Mouse (Mus musculus) cerebellum, postnatal 14 days (tissue): Measurements from ENCODE around the gene Olfm3.

ENCODE experiments used
- DNase-seq, 2 experiments: peaks; one replicate each; pipeline ENCODE4 v3.0.0; 2021; ENCODE audit warnings: mixed read lengths in 2 of 2

Olfm3 gene

DNA sequence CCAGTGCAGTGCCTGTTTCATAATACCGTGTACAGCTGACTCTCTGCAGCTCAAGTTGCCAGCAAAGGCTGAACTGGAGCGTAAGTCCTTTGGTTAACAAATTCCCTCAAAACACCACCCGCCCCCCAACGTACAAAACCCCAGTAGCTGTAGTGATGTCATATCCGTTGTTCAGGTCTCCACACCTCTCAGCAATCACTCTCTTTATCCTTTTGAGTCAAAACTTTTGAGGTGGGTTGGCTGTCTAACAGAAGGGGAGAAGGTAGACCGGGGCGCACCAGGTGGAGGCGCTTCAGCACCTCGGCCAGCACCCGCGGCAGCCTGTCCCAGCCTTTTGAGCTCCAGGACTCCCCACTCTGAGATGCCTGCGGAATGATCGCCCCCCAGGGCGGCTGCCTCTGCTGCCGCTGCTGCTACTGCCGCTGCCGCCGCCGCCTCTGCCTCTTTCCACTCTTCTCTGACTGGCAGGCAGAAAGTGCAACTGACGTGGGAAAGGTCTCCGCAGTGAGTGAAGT, at the start of gene Olfm3:
Gene Olfm3, plus strand, starts transcription at position 155 of the 515 bp plus-strand sequence.
- DNase-seq = peak; percentile 69 to 83

DNA sequence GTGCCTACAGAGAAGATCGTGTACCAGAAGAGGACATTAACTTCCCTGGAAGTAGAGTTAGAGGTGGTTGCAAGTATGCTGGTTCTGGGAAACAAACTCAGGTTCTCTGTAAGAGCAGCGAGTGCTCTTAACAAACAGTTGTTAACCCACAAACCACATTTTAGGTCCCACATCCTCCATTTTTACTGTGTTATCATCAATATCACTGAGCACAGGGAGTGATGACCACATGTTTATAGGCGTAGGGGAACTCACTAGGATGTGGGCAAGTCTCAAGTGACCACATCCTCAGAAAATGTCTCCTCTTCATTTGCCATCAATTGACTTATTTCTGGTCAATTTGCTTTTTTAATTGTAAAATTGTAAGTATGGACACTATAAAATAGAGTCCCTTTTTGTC, 14.1 kb upstream of the Olfm3 start:
- DNase-seq = no peak

DNA sequence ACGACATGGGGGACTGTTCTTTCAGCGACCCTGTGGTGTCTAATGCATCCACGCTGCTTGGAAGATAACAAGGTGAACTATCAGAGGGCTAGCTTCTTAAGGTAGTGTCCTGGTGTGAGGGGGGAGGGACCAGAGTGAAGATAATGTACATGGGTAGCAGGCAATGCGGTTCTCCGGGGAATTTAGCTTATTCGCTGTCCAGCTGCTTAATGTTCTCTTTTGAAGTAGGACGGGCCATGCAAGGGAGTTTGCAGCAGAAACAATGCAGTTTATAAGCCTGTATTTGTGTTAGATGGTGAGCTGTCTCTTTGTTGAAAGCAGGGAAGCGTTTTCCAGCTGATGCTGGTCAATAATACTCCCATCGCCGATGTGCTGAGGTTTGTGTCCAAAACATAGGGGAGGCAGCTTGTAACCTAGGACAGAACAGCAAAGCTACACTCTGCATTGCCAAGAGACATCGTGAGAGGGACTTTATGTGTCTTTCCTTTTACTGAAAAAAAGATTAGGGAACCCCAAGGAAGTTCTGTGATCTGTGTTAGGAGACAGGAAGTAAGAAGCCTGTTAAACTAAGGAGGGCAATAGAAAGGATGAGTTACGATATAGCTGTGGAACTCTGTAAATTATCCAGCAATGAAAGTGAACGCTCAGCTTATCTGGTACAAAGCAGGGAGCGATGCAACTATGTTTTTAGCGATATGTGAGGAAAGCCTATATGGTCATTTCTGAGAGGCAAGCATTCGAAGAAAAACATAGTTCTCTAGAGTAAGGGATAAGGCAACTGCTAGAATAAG, 950 bp downstream of the Olfm3 start:
- DNase-seq = peak; percentile 38 to 64

DNA sequence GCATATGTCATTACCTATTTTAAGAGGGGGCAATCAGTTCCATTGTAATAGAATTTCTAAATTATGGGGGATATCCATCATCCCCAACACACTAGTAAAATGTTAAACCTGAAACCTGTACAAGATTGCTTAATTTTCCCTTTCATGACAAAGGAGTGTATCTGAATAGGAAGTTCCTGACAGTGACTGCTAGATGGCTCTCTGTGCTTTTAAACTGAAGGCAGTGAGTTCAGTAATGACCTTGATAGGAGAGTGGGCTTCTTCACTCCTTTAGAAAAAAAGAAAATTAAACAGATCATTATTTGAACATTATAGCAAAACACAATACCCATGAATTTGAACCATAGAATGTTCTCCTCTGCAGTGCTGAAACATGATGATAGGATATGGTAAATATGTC, 3.7 kb downstream of the Olfm3 start:
- peak; percentile 19 to 51 for DNase-seq

DNA sequence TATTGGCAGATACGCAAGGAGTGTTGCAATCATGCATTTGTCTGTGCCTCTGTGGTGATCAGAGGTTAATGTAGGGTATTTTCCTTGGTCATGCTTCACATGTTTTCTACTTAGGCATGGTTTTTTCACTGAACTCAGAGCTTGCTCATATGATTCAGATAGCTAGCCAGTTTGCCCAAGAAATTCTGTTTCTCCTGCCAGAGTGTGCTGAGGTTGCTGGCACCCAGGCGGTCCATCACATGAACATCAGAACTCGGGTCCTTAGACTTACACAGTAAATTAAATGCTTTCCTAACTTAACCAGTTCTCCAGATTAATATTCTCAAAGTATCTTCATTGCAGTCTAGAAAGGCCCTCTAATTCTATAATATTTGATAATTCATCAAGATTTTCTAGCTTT, 5.0 kb downstream of the Olfm3 start:
- DNase-seq = no peak

DNA sequence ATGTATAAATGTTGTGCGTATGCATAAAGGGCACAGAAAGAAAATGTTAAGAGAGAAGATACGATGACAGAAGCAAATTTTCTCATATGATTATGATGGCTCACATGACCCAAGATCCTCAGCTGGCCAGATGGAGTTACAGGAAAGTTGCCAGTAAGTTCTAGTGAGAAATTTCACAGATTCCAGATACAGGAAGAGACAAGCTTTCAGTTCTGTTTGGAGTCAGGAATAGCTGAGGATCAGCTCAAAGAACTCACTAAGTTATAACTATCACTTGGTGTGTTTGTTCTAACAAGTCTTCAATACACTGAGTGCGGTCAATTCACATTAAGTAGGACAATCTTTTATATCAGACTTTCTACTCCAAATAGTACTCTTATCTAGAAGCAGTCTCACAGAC, 16.2 kb downstream of the Olfm3 start:
- DNase-seq = no peak

DNA sequence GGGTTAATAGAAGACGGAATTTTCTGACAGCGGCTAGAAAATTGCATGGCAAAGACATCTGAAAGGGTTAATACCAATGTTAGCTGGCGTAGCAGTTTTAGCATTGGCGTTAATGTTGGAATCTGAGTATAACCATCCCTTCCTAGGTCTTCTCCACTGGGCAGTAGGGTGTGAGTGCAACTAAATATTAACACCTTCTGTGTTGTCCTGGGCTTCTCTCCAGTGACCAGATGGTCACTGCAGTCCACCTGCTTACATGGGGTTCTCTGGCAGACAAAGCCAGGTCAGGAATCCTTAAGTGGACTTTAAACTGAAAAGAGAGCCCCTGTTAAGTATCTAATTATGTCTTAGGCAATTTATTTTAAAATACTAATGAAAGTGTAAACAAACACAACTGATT, 25.7 kb downstream of the Olfm3 start:
- DNase-seq = peak; percentile 83 to 92

DNA sequence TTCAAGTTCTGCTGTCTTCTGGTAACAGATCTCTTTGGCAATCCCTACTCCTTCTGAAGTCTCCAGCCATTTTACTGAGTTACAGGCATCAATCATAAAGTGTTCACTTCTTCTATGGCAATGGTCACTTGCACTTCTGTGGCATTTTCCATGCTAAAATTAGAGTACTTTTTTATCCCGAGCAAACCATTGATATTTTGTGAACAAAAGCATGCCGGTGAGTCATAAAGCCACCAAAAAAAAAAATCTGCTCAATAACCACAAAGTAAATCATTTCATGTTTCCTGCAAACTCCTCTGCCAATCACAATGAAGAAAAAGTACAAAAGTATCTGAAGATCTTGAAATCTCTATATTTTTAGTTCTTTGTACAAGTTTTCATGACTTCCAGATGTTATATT, 26.5 kb downstream of the Olfm3 start:
- no peak for DNase-seq

DNA sequence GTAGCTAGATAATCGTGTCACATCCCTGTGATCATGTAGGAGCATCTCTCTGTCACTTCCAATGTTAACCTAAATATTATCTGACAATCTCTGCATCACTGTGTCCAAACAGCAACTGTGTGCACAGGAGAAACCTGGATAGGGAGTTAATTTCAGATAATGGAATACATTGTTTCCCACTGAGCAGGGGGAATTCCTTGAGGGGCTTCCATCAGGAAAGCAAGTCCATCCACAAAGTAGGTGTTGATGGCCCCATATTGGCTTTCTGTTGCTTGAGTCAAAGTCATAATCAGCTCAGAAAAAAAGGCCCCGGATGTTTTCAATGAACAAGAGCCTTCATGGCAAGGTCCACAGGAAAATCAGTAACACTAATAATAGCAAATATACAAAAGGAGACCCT, 26.9 kb downstream of the Olfm3 start:
- peak in 1 of 2 experiments; percentile 61 for DNase-seq

DNA sequence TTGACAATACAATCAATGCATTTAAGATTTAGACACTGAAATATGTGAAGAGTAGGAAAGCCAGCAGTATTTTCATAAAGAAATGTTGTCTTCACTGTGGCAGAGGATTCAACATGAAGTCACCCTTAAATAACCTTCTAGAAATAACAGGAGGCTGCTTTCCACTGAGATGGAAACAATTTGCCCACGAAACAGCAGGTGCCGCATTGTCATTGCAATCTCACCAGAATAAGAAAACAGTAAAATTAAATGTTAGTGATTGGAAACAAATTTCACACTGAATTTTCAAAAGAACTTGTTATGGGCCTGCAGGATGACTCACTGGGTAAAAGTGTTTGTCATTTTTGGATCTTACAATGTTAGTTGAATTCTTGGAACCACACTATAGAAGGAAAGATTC, 29.0 kb downstream of the Olfm3 start:
- peak; percentile 15 to 46 for DNase-seq

DNA sequence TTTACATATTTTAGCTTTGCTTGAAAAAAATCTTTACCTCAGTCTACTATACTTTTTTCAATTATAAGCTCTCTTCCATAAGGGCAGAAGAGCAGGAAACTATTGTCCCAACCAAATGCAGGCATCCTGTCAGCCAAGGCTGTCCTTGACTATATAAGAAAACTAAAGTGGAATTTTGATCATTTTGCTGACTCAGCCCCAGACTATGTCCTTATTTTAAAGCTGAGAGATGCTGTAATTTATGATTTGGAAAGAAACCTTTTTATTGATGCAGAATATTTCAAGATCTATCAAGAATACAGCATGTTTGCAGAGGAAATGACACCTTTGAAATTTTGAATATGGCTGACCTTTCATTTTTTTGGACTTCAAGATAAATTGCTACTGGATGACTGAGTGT, 51.0 kb downstream of the Olfm3 start:
- DNase-seq = no peak

DNA sequence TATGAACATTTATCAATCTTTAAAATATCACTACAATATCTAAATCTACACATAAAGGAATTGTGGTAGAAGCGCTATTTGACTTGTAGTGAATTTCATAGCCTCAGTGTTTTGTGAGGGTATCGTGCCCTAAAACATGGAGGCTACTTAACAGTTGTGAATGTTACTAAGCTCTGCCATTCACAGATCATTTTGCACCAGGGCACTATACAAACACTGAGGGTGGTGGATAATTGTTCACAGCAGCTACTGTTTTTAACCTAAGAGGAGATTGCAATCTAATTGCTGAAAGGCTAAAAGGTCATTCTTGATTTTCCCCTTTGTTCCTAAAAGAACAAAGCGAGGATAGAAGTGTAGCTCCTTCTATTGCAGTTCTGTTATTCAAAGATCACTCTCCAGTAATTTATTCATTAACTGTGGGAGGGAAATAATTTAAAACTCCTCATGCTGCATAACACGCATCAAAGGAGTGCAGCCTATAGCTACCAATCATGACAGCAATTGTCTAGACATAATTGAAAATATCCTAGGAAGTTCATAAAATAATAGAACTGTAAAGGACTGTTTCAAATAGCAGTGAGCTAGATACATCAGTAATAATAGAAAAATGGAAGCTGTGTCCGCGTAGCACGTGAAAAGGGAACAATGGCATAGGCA, 55.6 kb downstream of the Olfm3 start:
- DNase-seq = no peak

DNA sequence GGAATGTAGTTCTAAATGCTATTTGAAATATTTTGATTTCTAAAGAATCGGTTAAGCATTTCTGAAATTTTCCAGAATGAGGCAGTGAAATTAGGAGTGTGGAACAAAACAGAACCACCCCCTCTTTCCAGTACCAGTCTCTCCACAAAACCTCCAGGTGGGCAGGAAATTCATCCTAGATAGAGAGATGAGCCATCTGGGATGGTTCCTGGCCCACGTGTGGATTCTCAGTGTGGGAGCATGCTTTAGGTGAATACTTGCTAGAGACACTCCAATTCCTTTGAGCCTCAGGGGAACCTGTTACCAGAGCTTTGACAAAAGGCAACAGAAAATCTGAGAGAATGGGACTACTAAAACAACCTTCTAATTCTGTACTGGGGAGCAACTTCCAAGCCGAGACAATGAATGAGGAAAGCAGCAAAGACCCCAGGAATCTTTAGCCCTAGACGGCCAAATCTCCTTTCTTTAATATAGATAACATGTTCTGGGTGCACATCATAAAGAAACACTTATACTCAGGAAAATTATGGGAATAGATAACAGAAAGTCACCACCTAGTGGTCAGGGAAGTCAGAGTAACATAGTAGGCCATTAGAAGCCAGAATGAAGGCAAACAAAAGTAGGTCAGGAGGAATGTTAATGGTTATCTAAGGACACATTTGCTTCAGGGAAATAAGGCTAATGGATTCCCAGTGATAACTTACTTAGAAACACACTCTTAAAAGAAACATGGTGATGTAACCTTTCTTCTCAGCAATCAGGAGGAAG, 58.6 kb downstream of the Olfm3 start:
- DNase-seq = peak; percentile 81 to 86

DNA sequence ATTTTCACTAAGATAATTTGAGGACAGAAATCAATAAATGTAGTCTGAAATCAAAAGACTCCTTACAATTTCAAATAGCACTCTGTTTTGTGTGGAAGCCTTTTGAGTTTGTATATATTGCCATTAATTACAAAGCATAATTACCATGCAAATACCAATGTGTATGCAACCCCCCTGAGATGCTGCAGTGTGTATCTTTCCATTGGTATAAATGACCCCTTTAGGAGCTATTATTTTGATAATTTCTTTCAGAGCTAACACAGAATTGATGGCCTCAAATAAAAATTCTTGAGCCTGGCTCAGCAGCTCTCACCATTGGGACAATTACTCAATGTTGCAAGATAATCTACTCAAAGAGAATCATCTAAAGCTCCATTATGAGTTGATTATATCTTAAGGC, 67.3 kb downstream of the Olfm3 start:
- DNase-seq = no peak

DNA sequence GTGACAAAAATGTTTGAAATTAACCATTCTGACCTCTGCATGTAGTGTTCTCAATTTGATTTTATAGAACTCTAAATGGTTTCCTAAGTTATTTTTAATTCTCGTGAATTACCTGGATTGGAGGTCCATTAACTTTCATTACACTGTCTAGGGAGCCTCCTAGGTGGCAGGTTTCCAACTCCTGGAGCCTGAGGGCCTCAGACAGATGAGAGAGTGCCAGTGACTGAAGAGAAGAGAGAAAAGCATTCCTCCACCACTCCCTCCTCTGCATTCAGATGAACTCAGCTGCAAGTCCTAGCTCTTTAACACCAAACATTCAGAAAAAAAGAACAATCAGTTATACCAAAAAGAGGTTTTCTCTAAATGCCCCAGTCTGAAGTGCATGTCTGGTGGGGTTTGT, 68.6 kb downstream of the Olfm3 start:
- peak; percentile 55 to 72 for DNase-seq

DNA sequence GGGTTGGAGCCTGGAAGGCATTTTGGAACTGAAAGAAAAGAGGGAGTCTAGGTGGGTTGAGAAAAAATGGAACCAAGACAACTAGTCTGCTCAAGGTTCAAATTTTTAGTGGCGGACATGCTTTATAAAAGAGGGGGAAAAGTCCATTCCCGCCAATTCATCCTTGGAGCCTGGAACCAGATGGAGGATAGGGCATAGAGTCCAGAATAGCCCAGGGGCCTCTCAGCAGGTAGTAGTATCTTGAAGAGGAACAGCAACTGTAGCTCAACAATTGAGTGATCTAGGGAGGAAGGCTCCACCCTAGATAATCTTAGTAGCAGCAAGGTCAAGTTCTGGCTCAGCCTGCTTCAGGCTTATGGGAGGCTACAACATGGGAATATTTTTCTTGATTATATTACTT, 87.0 kb downstream of the Olfm3 start:
- no peak for DNase-seq

DNA sequence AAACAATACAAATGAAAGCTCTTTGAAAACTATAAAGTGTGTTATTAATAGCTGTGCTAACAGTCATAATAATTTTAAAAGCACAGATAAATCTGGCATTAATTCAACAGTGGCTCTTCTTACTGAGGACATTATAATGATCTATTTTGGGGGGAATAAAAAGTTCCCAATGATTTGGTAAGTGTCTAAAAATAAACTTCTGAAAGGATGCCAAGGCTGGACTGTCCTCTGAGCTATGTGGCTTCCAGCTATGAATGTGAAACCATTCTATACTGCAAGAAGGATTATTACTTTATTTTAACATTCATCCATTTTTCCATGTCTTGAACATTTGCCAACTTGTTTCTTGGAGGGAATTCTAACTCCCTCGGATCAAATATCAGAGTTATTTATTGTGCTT, 92.1 kb downstream of the Olfm3 start:
- peak in 1 of 2 experiments; percentile 43 for DNase-seq

DNA sequence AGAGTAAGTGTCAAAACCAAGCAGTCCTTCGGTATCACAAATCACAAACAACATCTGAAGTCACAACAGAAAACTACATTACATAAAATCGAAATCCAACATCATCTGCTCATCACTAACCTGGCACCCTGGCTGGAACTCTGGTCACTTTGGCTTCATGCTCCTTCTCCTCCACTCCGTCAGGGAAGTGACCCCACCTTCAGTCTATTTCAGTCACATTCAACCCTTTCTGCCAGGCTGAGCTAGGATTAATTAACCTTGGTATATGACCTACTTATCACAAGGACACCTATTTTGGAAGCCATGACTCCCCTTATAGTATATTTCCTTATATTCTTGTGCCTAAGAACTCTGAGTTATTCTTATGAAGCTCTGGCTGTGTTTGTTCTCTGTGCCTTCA, 123.7 kb downstream of the Olfm3 start:
- peak; percentile 23 to 57 for DNase-seq

DNA sequence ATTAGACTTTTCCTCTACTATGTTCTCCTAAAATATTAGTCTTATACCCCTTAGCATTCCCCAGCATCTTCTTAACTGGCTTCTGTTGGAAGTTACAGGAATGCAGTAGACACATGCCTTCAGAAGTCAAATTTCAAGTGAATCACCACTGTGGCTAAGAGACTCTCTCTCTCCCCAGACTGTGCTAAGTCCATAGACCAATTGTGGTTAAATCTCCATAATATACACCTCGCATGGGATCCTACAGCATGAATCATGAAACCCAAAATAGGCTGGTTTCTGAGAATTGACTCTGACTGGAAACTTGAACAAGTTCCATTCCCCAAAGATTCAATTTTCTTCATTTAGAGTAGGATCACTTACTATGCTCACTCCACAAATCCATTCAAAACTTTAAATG, 124.2 kb downstream of the Olfm3 start:
- peak in 1 of 2 experiments; percentile 23 for DNase-seq

DNA sequence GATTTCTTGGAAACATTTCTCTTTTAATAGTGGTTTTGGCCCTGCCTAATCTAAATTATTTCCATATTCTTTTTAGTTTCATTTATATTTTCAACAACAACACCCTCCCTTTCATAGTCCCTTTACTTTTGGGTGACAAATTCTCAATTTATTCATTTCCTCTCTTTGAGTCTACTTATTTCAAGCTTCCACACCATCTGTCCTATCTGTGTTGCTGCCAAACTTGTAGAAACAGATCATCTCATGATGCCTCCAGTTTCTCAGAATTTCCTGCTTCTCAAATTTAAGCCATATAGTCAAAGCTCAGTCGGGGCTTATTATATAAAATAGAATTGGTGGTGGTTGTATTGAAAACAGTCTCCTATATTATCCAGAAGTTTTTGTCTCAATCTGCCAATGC, 124.7 kb downstream of the Olfm3 start:
- DNase-seq = peak; percentile 39 to 79

DNA sequence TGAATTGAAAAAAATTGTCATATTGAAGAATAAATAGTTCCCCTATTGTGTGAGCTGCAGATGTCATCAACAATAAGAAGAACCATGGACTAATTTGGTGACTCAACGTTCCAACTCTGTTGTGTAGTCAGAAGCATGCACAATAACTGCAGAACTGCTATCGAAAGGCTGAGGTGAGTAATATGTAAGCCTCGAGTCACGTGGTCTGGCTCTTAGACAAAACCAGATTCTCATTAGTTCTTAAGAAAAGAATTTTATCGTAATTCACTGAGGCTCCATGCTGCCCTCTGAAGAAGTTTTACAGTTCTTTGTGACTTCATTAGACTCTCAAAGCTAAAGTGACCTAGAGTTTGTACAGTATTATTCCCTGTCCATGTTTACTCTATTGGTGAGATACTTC, 145.2 kb downstream of the Olfm3 start:
- no peak for DNase-seq

DNA sequence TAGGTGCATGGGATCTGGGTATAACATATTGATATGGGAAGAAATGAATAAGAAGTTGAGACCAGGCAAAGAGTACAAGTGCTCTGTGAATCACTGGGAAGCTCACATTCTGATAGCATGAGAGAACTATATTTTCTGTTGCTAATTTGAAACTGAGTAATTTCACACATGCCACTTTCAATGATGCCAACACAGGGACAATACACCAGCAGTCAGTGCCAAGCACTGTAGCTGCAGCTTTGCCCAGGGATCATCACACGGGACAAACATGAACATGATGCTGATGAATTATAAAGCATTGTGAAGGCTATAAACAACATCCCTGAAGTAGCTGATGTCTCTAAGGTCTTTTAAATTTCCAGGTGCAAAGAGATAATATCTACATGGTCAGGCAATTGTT, 161.0 kb downstream of the Olfm3 start:
- DNase-seq = peak; percentile 23 to 47

DNA sequence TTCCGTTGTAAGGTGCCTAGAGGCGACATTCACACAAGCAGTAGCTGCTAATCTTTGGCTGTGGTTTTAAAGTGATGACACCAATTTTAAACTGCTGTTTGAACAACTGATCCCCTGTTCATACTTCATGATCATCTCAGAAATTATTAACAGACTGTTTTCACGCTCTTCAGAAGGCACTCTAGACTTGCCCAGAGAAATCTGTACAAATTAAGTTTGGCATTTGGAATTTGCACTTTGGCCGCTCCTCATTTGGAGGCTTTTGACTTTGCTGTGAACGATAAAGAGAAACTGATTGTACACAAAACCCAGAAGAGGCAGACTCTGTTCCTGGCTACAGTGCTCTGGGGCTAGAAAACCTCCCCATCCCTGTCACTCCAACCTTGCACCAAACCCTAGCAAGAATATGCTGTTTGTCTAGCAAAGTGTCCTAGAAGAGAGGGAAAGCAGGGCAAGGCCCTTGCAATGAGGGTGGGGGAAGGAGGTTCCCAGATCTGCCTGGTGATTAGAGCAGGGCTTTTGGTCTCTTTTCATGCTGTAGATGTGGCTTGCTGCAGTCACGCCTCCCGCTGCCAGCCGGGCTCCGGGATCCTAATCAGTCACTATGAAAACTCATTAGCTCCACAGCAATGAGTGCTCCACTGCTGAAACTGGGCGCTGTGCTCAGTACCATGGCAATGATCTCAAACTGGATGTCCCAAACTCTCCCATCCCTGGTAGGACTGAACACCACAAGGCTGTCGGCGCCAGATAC, 176.7 kb downstream of the Olfm3 start:
- DNase-seq = peak; percentile 12 to 32
